Mouse (Mus musculus): ENCODE data around the gene Jmjd7.
A peak's percentile ranks its signal among the peaks of the same experiment; 100 is the strongest.

Jmjd7 gene

GRCm38 (mm10) chr2:120058818-120059217, 31.5 kb downstream of the Jmjd7 start:
- DNase-seq (ENCODE audit: low read depth, low spot score): no peak

DNA sequence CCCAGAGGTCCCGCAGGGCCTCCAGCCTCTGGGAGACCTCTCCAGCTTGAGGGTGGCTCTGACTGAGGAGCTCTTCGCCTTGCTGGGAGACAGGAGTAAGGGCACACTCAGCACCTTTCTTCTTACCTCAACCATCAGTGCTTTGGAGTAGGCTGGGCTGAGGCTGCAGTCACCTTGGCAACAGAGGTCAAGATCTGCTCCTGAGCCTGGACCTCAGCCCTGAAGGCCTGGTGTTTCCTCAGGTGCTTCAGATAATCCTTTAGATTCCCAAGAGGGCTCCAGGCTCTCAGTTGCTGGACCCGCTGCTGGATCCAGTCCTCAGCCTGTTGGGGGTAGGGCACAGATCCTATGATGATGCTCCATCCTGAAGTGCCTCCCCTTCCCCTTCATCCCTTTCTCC, 32.2 kb downstream of the Jmjd7 start:
- DNase-seq (ENCODE audit: low read depth, low spot score): no peak

- no peak for DNase-seq (ENCODE audit: low read depth, low spot score)
Observed at GRCm38 (mm10) chr2:120060190-120060589, 32.9 kb downstream of the Jmjd7 start.

- DNase-seq (ENCODE audit: low read depth, low spot score): no peak
Observed at GRCm38 (mm10) chr2:120060651-120061050, 33.4 kb downstream of the Jmjd7 start.

DNA sequence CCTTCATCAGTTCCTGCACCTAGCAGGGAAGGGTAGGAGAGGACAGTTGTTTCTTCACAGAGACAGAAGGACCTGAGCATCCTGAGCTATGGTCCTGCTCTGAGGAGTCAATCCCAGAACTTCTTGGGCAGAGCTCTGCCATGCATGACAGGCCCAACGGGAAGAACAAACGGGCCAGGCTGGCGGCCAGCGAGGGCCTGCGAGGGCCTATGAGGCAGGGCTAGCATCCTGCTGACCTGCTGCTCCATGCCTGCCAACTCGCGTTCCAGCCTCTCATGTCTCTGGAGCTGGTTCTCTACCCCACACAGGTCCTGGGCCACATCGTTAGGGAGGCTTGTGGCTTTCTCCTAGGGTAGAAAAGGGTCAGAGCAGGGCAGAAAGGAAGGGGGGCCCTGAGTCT, 35.0 kb downstream of the Jmjd7 start:
- no peak for DNase-seq (ENCODE audit: low read depth, low spot score)

DNA sequence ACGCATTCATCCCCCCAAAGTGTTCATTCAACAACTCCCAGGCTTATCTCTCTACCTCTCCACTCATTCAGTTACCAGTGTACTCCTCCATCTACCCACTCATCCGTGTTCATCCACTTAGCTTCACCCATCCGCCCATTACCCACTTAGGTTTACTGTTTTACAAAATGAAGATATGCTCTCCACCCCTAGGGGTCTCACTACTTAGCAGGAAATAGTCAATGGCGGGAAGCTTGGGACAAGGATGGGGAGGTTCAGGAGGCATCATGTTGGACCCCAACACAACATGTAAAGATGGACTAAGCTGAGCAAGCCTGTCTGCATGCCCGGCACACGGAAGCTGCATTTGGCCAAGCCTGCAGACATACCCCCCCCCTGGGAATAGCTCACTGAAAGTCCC, 37.4 kb downstream of the Jmjd7 start:
- no peak for DNase-seq (ENCODE audit: low read depth, low spot score)

- DNase-seq (ENCODE audit: low read depth, low spot score): no peak
Observed at GRCm38 (mm10) chr2:120065243-120065642, 38.0 kb downstream of the Jmjd7 start.

DNA sequence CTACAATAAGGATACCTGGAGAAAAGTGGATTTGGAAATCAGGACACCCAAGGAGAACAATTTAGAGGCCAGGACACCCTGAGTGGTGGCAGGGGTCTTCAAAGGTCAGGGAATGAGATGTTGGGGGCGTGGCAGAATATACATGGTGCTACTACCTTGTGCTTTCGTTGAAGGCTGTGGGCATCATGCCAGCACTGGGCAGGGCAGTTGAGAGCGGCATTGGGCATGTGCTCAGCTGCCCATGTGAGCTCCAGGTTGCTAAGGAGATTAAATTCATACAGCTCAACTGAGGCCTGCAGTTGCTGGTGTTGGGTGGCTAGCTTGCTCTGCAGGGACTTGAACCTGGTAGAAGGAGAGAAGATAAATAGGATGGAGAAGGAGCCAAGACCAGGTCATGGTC, 38.9 kb downstream of the Jmjd7 start:
- no peak for DNase-seq (ENCODE audit: low read depth, low spot score)

DNA sequence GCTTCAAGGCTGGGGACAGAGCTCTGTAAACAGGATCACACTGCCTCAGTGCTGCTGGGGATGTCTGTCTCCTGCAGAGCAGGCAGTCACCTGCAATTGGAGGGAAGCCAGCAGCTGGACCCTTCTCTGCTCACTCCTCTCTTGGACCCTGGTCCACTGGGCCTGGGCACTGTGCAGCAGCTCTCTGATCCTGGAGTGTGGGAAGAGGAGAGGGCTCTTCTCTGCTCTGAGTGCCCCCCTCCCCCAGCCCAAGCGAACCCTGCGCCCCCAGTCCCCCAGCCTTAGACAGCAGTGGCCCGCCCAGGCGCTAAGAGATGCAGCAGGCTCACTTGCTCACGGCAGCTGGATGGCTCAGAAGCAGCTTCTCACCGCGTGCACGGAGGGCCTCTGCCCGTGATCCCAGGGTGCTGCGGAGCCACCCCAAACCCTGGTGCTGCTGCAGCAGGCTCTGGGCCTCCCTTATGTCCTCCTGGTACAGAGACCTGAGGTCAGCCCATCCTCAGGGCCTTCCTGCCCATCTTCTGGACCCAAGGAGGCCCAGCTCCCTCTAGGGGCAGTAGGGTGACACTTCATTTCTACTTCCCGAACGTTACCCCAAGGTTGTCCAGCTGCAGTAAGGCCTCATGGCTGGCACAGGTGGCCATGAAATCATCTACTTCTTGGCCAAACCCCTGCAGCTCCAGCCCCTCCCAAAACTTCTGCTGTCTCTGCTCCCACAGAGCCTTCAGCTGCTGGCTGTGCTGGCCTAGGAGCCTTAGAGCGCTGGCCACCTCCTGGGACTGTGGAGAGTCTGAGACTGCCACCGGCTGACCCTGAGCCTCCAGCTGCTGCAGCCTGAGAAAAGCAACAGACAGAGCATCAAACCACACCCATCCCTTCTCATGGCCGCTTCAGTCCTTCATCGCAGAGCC, 41.5 kb downstream of the Jmjd7 start:
- DNase-seq (ENCODE audit: low read depth, low spot score): no peak

DNA sequence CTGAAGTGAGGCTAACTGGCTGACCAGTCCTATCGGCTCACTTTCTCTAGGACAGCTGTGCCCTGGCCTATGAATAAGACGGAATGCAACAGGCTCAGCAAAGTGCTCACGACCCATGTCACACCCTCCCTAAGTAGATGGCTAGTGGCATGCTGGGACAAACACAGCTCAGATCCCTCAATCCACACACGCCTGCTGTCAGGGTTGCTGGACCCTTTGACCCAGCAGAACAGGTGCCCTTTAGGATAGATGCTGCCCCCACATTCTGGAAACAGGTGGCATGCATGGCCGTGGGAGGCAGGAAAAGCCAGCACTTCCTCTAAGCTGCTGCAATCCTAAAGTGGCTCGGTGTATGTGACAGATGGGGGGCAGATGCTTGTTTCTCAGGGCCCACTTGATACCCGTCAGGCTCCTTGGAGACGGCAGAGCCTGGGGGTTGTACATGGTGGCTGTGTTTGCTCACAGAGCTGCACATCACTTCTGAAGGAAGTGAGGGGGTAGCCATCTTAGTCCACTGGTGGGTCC, 42.2 kb downstream of the Jmjd7 start:
- no peak for DNase-seq (ENCODE audit: low read depth, low spot score)

DNA sequence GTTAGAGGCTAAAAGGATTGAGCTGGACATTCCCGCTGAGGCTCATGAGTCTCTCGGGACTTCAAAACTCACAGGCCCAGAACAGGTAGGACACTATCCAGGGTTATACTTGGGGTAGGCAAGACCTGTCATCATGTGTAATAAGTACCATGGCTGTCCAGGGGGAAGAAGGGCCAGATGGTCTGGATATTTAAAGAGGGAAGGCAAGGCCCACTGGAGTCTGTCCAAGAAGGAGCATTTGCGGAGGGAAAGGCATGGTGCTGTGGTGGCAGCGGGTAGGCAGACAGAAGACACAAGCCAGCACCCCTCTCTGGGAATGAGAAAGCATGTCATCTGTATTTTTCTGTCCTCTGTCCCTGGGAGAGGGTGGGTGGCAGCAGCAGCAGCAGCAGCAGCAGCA, 46.8 kb downstream of the Jmjd7 start:
- no peak for DNase-seq (ENCODE audit: low read depth, low spot score)

DNA sequence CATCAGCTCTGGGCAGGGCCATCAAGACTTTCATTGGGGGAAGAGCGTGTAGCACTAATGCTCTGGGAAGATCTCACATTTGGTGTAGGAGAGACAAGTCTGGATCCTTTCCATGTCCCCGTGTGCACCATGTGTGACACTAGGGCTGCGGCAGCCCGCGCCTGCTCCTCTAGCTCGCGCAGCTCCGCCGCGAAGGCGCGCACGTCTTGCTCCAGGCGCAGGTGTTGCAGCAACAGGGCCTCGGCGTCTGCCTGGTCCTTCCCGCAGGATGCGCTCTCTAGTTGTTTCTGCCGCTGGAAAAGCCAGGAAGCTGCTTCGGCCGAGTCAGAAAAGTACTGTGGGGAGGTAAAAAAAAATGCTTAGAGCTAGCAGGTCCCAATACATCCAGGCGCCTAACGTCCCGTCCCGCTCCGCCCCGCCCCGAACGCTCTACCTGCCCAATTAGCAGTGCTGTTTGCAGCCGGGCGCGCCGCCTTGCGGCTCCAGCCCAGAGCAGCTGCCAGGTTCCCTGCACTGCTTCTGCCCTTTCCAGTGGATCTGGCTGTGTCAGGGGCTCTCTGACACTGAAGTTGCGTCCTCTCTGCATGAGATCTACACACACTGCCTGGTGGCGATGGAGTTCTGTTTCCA, 48.9 kb downstream of the Jmjd7 start:
- DNase-seq (ENCODE audit: low read depth, low spot score): peak; percentile 82

Measured in WW6 (cell line).